Mouse (Mus musculus): ENCODE measurements around the gene Nemf.
"Not testable (repeated sequence)": the region's sequence is repeated elsewhere in the genome, so short reads cannot be mapped to it uniquely, and the experiment has no call there.

Gene Nemf

GRCm38 (mm10) chr12:69356546-69357299, at the start of gene Nemf:
Gene Nemf, minus strand, starts transcription at chr12:69357165.
- DNase-seq (ENCODE audit: low spot score): peak; percentile 89

DNA sequence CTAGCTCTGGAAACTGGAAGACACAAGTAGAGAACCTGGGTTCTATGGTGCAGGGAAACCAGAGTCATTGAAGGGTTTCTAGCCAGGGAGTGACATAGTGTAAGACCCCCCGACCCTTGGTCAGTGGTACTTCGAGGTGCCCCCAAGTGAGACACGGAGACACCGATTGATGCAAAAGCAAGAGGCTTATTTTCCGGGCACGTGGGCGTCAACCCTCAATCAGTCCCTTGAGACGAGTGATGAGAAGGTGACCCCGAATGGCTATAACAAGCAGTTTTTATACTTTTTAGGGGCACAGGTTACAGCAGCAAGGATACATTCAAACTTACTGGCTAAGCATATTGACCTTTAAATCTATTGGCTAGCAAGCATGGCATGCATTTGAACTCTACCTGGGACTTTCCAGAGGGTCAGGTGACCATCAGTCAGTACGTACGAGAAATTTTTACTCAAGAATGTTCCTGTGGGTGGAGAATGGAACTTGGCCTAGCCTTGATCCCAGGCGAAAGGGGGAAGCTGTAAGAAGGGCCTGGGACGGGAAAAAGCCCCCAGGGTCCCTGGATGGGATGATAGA, 45.7 kb upstream of the Nemf start:
- no peak for DNase-seq (ENCODE audit: low spot score)

- DNase-seq (ENCODE audit: low spot score): no peak
Observed at GRCm38 (mm10) chr12:69402100-69402499, 45.1 kb upstream of the Nemf start.

GRCm38 (mm10) chr12:69400871-69401286, 43.9 kb upstream of the Nemf start:
- DNase-seq (ENCODE audit: low spot score): no peak

DNA sequence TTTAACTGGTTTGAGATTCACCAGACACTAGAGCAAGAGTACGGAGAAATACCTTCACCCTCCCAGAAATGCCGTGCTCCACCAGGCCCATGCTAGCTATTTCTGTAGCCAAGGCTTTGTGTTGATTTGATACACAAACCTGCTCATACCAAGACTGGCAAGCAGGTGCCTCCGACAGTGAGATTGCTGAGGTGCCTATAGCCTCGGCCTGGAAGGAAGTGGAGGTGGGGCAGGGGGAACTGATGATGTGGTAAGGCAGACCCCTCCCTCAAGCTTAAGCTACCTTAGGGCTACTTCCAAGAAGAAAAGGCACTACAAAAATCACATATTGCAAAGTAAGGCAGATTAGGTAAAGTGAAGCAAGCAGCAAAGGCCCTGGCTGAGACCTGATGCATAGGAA, 43.4 kb upstream of the Nemf start:
- no peak for DNase-seq (ENCODE audit: low spot score)

DNA sequence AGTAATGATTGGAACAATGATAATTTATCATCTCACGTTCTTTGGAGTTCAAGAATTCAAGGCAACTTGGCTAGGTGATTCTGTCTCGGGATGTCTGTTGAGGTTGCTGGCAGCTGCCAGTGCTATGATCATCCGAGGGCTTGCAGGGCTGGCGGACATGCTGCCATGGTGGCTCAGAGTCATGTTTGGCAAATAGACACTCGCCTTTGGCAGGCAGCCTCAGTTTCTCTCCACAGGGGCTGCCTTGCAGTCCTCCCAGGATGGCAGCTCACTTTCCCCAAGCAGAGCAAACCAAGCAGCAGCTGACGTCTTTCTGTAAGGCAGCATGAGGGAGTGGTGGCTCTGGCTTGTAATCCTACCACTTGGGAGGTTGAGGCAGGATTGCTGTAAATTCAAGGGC, 37.5 kb upstream of the Nemf start:
- DNase-seq (ENCODE audit: low spot score): no peak

- no peak for DNase-seq (ENCODE audit: low spot score)
Observed at GRCm38 (mm10) chr12:69393076-69393475, 36.1 kb upstream of the Nemf start.

DNA sequence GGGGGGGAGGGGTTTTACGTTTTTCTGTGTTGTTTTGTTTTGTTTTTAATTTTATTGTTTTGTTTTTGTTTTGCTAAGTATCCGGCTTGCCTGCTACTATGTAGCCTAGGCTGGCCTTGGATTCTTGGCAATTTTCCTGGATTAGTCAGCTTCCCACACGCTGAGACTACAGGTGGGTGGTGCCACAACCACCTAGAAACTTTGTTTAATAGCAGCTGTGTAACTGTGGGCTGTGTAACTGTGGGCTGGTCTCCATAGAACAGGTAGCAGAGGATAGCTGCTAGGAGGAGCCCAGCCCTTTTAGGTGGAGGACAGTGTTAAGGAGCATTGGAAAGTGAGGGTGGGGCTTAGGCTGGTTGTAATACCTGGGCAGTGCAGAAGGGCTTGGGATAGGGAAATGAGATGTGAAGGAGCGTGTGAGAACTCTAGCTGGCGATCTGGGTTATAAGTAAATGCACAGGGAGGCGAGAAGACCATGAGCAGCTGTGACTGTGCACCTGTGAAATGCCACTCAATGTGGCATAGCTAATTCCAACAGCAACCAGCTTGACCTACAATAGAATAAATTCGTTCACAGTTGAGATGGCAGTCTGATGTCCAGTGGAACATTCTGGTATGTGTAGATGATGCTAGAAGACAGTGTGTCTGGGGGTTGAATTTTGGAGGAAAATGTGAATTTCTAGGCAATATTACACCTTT, 33.2 kb upstream of the Nemf start:
- no peak for DNase-seq (ENCODE audit: low spot score)

GRCm38 (mm10) chr12:69389273-69389938, 32.4 kb upstream of the Nemf start:
- no peak for DNase-seq (ENCODE audit: low spot score)

- no peak for DNase-seq (ENCODE audit: low spot score)
Observed at GRCm38 (mm10) chr12:69388321-69388869, 31.4 kb upstream of the Nemf start.

DNA sequence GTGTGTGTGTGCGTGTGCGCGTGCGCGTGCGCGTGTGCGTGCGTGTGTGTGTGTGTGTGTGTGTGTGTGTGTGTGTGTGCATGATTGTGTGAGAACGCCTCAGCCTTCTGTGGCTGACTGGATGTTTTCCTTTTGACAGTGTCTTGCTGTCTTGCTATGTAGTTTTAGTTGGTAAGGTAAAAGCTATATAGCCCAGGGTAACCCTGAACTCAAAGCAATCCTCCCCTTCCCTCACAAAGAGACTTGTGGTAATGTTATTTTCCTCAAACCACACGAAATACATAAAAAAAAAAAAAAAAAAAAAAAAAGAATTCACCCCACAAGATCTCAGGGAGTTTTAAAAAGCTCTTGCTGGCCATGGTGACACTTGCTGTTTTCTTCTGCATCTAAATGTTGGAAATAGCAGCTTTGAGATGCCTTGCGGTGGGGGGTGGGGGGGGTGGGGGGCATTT, 29.3 kb upstream of the Nemf start:
- not testable (repeated sequence) for DNase-seq (ENCODE audit: low spot score)

- no peak for DNase-seq (ENCODE audit: low spot score)
Observed at GRCm38 (mm10) chr12:69385542-69386280, 28.7 kb upstream of the Nemf start.

DNA sequence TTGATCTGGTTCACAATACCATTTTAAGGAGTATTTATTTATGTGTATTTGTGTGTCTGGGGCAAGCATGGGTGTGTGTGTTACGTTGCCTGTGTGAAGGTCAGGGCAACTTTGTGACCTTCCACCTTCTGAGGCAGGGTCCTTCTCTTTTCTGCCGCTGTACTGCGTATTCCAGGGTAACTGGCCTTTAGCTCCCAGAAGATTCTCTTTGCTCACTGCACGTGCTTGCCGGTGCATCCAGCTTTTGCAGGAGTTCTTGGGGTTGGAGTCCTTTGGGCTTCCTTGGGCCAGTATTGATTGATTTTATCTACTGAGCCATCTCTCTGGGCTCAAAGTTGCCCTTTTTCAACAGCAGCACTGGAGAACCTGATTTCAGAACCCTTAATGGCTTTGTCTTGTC, 27.6 kb upstream of the Nemf start:
- DNase-seq (ENCODE audit: low spot score): no peak

DNA sequence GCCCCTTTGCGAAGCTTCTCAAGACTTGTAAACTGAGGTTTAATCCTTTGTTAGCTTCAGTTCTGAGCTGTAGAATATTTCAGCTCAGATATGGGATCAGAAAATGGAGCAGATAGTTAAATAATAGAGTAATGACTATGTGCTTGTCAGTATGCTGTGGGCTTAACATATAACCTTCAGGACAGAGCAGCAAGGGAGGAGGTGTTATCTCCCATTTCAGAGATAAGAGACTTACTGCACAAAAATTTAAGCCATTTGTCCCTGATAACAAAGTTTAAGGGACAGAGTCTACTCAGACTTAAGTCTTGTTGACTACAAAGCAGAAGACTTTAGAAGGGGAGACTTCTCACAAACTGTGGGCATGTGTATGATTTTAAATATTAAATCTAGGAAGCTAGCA, 25.9 kb upstream of the Nemf start:
- DNase-seq (ENCODE audit: low spot score): no peak

DNA sequence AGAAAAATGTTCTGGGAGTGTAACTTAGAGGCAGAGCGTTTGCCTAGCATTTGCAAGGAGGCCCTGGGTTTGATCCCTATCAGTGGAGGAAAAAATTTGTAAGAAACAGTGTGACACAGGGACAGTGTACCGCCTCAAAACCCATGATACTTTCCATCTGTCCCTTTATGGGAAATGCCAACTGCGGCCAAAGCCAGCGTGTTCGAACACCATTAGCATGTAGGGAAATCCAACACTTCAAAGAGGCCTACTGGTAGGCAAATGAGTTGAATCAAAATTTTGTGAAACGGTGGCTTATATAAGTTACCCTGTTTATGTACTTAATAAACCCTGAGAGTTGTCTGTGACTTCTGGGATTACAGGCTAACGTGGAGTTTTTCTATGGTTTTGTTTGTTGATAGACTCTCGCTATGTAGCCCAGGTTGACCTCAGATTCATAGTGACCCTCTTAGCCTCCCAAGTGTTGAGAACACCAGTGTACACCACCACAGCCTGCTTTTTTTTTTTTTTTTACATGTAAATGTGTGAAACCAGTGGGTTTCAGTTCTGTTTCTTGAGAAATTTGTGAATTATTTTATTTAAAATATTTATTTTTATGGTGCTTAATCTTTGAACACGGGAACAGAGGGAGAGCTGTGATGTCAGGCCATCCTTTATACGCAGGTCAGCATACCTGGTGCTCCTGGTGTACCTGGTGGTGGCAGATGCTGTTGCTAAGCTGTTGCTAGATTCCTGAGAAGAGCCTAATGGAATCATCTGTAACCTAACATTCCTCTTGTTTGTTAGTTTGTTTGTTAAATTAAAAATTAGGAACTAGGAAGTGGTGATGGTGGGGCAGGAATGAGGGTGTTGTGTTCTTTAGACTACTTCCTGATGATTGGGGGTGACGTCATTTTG, 21.8 kb upstream of the Nemf start:
- DNase-seq (ENCODE audit: low spot score): no peak

- DNase-seq (ENCODE audit: low spot score): not testable (repeated sequence)
Observed at GRCm38 (mm10) chr12:69377636-69378035, 20.7 kb upstream of the Nemf start.

DNA sequence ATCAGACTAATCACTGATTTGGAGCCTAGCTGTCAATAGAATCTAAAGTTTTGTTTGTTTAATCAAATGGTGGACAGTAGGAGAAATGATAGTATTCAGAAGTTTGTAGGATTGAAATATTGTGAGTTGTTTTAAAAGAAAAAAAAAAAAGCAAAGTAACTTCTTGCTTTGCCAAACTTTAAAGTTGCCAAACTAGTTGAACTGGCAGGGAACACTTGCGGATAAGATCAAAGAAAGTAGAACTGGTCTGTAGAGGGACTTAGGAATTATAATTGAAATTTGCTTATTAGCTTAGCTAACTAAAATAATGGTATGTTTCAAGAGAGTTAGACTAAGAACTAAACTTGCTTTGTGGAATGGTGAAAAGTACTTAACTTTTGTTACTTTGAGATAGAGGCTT, 20.2 kb upstream of the Nemf start:
- DNase-seq (ENCODE audit: low spot score): no peak

- DNase-seq (ENCODE audit: low spot score): no peak
Observed at GRCm38 (mm10) chr12:69376132-69376531, 19.2 kb upstream of the Nemf start.

DNA sequence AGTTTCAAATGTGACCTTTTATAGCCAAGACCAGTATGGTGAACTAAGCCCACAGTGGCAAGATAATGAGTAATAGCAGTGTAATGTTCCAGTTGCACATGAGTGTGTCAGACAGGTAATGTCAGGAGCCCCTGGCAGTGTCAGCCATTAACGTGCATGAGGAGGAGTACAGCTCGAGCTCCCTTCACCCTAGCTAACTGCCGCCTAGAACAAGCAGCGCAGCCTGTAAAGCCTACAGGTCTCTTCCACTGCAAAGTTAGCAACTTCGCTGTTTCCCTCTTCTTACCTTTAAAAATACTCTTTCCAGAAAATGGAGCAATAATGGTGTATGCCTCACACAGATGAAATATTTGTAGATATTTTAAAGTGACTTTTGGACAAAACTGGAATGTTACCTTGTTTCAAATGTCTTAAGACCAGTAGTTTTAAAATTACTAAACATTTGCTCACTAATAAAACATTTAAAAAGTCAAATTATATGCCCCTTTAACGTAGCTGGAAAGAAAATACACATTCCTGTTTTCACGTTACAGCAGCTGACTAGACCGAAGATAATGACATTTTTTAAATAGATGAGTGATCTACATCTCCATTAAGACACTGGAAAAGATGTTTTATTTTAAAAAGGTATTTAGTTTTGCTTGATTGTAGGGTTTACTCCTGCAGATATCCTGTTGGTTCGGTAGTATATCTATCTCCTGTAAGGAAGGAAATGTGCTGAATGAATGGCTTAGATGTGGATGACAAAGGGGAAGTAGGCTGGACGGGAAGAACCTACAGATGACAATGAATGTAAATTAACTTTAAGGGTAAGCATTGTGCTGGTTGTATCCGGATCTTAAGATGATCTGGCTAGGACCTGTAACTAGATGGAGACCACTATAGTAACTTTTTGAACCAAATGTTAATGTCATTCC, 17.1 kb upstream of the Nemf start:
- no peak for DNase-seq (ENCODE audit: low spot score)
